Mouse (Mus musculus) adrenal gland, adult 8-10 months (tissue): Measurements from ENCODE around the gene Serpinb3b. TPM values are rescaled to one million over a fixed set of nuclear protein-coding genes. Genes with fewer than 3 reads are reported as not detected.
"Not testable (repeated sequence)": the region's sequence is repeated elsewhere in the genome, so short reads cannot be mapped to it uniquely, and the experiment has no call there.

Source experiments
- DNase-seq: peaks from one replicate; pipeline ENCODE4 v3.0.0; 2022
- total RNA-seq, 4 experiments: library from RNA; stranded (reverse); gene quantifications; 2 replicates each; pipeline ENCODE4 v1.2.4; 2022

Serpinb3b gene
- not detected for total RNA-seq

DNA sequence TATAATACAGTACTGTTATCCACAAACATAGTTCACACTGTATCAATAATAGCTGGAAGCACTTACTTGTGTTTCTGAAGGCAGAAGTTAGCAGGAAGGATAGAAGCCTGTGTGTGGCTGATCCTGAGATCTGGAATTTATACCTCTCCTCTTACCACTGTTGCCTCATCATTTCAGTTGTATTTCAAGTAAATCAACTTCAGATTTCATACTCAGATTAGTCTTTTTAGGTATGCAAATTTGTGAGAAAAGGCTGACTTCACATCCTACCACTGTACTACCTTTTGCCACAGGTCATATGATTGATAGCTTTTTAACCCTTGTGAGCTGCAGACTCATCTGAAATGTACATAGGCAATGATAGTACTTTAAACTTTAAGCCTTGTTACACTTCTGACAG lies at the start of gene Serpinb3b, which contains the start of gene Serpinb3c:
Gene Serpinb3b (minus strand): TSS at position 101 of the 400 bp plus-strand sequence.
Gene Serpinb3c (minus strand): TSS at position 111 of the 400 bp plus-strand sequence.
- not testable (repeated sequence) for DNase-seq

DNA sequence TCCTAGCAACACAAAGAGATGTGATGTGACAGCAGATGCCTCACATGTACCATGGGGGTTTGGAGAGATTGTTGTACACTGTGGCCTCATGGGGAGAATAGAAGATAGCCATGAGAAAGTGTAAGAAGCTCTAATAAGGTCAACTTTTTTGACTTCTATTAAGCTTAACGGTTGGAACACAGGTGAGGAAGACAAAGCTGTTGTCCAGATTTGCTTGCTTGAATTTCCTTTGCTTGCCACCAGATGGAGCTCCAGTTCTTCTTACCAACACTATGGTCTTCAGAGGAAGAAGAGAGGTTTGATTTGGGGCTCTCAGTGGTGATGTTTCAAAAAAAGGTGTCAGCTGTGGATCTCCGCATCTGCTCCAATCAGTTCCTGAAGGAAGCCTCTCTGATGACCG lies 35.0 kb downstream of the Serpinb3b start:
- not testable (repeated sequence) for DNase-seq

DNA sequence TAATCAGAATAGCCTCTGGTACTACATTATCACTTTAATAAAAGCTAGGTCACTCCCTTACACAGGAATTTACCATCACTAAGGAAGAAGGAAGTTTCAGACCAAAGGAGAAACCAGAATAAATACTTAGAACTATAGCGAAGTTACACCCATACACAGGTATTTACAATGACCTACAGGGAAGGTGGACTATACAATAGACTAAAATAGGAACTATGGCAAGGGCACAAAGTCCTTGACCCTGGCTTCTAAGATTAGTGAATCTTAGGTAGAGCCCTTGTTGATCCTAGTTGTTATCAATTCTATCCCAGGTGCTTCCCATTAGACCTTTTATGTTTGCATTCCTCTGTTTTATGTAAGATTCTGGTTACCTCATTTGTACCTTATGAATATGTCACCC lies 60.9 kb downstream of the Serpinb3b start:
- not testable (repeated sequence) for DNase-seq

DNA sequence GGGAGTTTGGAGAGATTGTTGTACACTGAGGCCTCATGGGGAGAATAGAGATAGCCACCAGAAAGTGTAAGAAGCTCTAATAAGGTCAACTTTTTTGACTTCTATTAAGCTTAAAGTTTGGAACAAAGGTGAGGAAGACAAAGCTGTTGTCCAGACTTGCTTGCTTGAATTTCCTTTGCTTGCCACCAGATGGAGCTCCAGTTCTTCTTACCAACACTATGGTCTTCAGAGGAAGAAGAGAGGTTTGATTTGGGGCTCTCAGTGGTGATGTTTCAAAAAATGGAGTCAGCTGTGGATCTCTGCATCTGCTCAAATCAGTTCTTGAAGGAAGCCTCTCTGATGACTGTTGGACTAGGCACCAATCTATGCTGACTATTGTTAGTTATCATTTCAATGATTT lies 150.7 kb downstream of the Serpinb3b start:
- not testable (repeated sequence) for DNase-seq

Other genes starting within 250 kb of the Serpinb3b start
- not detected for gene Serpinb3a, start 226.1 kb downstream of the Serpinb3b start, total RNA-seq
- not detected for gene Serpinb3d, start 194.9 kb downstream of the Serpinb3b start, total RNA-seq
- not detected for gene Serpinb3c, start within 50 bp of the Serpinb3b start, total RNA-seq
- not detected for gene Serpinb11, start 82.8 kb upstream of the Serpinb3b start, total RNA-seq
- not detected for gene Serpinb7, start 121.3 kb upstream of the Serpinb3b start, total RNA-seq
- gene Serpinb2, start 233.1 kb upstream of the Serpinb3b start, total RNA-seq: under 1 TPM in 3 of 4 experiments, not detected in 1; 0.14 to 0.94 (median 0.34) TPM